Mouse (Mus musculus): ENCODE data around the gene Uqcc3. TPM values are rescaled to one million over a fixed set of nuclear protein-coding genes. Genes with fewer than 3 reads are reported as not detected.

The Uqcc3 gene
- polyA plus RNA-seq, 1 experiment from 2014 or later = 94.5 TPM

DNA sequence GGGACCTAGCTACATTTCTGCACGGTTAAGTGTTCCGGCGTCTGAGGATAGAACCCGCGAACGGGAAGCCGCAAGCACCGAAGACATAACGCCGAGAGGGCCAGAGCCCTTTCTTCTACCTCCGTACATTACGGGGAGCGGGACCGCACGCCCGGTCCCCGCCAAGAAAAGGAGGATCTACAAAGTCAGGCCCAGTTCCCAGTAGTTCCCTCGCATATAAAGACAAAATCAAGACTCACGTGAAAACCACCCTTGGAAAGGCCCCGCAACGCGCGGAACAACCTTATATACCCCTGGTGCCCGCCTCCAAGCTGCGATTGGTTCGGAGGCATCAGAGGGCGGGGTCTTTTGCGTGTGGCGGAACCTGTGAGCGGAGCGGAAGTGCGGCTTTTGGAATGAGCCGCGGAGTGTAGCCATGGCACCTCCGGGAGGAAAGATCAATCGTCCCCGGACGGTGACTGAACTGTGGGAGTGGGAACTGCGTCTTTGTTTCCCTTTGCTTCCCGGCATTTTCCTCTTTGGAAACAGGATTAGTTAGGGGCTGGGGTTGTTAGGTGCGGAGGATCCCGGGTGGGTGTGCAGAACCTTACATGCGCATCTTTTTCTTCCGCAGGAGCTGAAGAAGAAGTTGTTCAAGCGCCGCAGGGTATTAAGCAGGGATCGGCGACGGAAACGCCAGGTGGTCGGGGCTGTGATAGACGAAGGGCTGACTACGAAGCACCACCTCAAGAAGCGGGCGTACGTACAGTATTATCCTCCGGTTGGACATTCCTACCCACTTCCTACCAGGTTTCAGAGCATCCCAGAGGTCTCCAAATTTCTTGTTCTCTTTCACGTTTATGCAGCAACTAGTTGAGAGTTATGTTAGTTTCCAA is 8.0 kb upstream of the Uqcc3 start, which contains the start of the genes 1810009A15Rik and Gm49416:
Gene 1810009A15Rik (plus strand): TSS at position 343 of the 875 bp plus-strand sequence.
Gene Gm49416 (plus strand): TSS at position 416 of the 875 bp plus-strand sequence.
- Histone ChIP-seq H3K9ac (ENCODE audit: low read depth, low read length) (peak within 1 kb of the TSS; percentile 75), H3K4me1 (replicated peaks; ENCODE audit: insufficient read depth, low read length) (0 out of 2 replicates have a peak, but pooled peaks cover 5% of the 10 kb centered on the region), H3K4me3 (replicated peaks; ENCODE audit: low read depth, low read length) (peak within 1 kb of the TSS; percentile 70), H3K27ac (peak within 1 kb of the TSS; percentile 91), H3K9me3 (replicated peaks; ENCODE audit: low read length) (no peaks in the 10 kb centered on the region), H3K4me2 (ENCODE audit: low read length) (peak within 1 kb of the TSS; percentile 72), H3K27me3 (ENCODE audit: insufficient read depth, low read length) (no peaks in the 10 kb centered on the region), H3K36me3 (ENCODE audit: insufficient read depth, low read length) (no peaks in the 10 kb centered on the region)
- DNase-seq (ENCODE audit: low spot score) (peak; percentile 99), ATAC-seq (replicated peaks; ENCODE audit: low FRiP score, low read depth) (peak; percentile 96)
- no peak for TF ChIP-seq CTCF (IDR thresholded peaks at IDR 0.05; ENCODE audit: low read depth)
- under 1% methylated on average over 58 of the region's 58 CpGs for WGBS

DNA sequence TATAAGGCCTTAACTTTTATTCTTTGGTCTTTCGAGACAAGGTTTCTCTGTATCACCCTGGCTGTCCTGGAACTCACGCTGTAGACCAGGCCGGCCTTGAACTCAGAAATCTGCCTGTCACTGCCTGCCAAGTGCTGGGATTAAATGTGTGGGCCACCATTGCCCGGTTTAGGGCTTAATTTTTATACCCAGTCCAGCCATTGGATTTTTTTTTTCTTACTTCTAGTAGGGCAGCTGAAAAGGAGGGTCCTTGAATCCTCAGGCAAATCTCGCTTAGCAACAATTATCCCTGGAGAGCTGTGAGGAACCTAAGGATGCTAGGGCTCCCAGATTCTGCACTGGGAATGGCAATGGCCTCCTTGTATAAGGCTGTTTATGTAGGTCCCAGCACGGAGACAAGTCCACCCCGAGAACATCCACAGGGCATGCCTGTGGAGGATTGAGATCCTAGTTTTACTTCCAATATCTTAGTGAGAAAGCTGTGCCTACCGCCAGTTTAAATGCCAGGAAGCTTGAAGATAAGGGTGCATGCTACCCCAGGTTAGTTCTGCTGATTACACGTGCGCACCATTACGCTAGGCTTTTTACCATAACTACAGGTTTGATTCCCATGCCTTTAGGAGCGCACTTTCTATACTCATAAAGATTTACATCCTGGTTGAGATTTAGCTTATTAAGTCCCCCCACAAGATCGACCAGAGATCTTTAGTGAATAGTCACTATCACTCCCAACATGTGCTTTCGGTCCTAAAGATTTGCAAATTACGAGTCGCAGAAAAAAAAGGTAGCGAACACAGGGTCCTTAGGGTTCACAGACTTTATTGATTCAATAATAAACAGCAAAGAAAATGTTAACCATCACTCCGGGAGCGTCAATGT is 7.1 kb upstream of the Uqcc3 start:
- H3K4me1 ChIP-seq (replicated peaks; ENCODE audit: insufficient read depth, low read length) = 0 out of 2 replicates have a peak, but pooled peaks cover 5% of the 10 kb centered on the region
- H3K9ac ChIP-seq (ENCODE audit: low read depth, low read length) = peak overlapping the region; percentile 75
- DNase-seq (ENCODE audit: low spot score) = peak; percentile 9
- no peaks in the 10 kb centered on the region for H3K9me3 ChIP-seq (replicated peaks; ENCODE audit: low read length)
- H3K4me2 ChIP-seq (ENCODE audit: low read length) = peak overlapping the region; percentile 72
- TF ChIP-seq CTCF (IDR thresholded peaks at IDR 0.05; ENCODE audit: low read depth) = no peak
- no peaks in the 10 kb centered on the region for H3K27me3 ChIP-seq (ENCODE audit: insufficient read depth, low read length)
- ATAC-seq (replicated peaks; ENCODE audit: low FRiP score, low read depth) = no peak
- H3K4me3 ChIP-seq (replicated peaks; ENCODE audit: low read depth, low read length) = peak overlapping the region; percentile 70
- no peaks in the 10 kb centered on the region for H3K36me3 ChIP-seq (ENCODE audit: insufficient read depth, low read length)
- 15% methylated on average over 19 of the region's 19 CpGs for WGBS
- H3K27ac ChIP-seq = peak overlapping the region; percentile 91; the same call in 1 of the 2 replicates

DNA sequence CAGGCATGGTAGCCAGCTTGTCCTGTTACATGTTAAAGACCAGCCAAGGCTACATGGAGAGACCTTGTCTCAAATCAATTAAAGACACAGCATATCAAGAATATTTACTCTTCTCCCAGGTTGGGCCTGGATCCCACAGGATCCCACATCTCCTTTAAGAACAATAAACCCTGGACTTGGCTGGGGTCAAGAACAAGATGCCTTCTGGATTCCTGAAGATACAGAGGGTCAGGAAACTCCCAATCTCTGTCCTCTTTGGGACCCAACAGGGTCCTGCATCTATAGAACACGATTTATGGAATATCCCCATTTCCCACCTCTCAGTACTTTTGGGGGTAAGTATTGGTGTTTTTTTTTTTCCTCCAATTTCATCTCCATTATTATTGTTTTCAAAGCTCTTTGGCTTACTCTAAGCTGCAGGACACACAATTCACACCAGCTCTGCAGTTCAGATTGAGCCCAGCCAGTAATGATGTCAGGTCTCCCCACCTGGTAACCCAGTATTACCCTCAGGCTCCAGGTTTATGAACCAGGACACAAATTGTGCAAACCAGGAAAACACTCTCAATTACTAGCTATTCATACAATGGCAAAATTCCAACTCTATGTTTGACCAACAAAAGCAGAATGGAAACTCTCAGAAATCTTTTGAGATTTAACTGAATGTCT is 6.3 kb upstream of the Uqcc3 start:
- Histone ChIP-seq H3K9ac (ENCODE audit: low read depth, low read length) (no peak overlapping the region), H3K9me3 (replicated peaks; ENCODE audit: low read length) (no peaks in the 10 kb centered on the region), H3K4me2 (ENCODE audit: low read length) (peak overlapping the region; percentile 72; the same call in 1 of the 2 replicates), H3K4me3 (replicated peaks; ENCODE audit: low read depth, low read length) (no peak overlapping the region), H3K27me3 (ENCODE audit: insufficient read depth, low read length) (no peaks in the 10 kb centered on the region), H3K27ac (no peak overlapping the region), H3K36me3 (ENCODE audit: insufficient read depth, low read length) (no peaks in the 10 kb centered on the region), H3K4me1 (replicated peaks; ENCODE audit: insufficient read depth, low read length) (0 out of 2 replicates have a peak, but pooled peaks cover 5% of the 10 kb centered on the region)
- peak; percentile 23 for DNase-seq (ENCODE audit: low spot score)
- TF ChIP-seq CTCF (IDR thresholded peaks at IDR 0.05; ENCODE audit: low read depth) = no peak
- no peak for ATAC-seq (replicated peaks; ENCODE audit: low FRiP score, low read depth)
- 48% methylated on average over 1 of the region's 1 CpGs for whole genome bisulfite sequencing

DNA sequence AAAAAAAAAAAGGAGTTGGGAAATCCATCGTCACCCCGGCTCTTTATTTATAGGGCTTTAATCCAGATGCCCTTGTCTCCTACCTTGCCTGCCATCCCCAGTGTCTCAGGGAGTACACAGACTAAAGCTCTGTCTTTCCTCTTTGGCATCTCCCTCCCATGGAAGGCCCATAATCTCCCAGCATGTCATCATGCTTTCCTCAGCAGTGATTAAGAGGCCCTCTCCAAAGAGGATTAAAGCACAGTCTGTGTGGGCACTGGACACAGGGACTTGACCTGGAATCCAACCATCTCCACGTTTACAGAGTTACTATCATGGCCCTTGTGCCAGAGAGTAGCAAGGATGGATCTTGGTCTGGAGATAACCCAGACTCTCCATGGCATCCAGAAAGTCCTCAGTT is 2.9 kb upstream of the Uqcc3 start, which contains the start of the genes Lbhd1 and Gm49403:
Gene Lbhd1 (plus strand): TSS at position 117 of the 400 bp plus-strand sequence.
Gene Gm49403 (plus strand): TSS at position 315 of the 400 bp plus-strand sequence.
- 0 out of 2 replicates have a peak, but pooled peaks cover 5% of the 10 kb centered on the region for H3K4me1 ChIP-seq (replicated peaks; ENCODE audit: insufficient read depth, low read length)
- TF ChIP-seq CTCF (IDR thresholded peaks at IDR 0.05; ENCODE audit: low read depth) = no peak
- 78% methylated on average over 3 of the region's 3 CpGs for WGBS

GRCm38 (mm10) chr19:8881034-8881392 is 290 bp upstream of the Uqcc3 start:
- Histone ChIP-seq H3K4me3 (replicated peaks; ENCODE audit: low read depth, low read length) (peak overlapping the region; percentile 81), H3K36me3 (ENCODE audit: insufficient read depth, low read length) (peaks cover 10% of the 10 kb centered on the region), H3K4me2 (ENCODE audit: low read length) (peak overlapping the region; percentile 78), H3K4me1 (replicated peaks; ENCODE audit: insufficient read depth, low read length) (no peaks in the 10 kb centered on the region), H3K9me3 (replicated peaks; ENCODE audit: low read length) (no peaks in the 10 kb centered on the region), H3K27ac (no peak overlapping the region; the same call in 1 of the 2 replicates), H3K27me3 (ENCODE audit: insufficient read depth, low read length) (no peaks in the 10 kb centered on the region), H3K9ac (ENCODE audit: low read depth, low read length) (peak overlapping the region; percentile 88; the same call in 1 of the 2 replicates)
- DNase-seq (ENCODE audit: low spot score) = no peak
- WGBS = 12% methylated on average over 3 of the region's 3 CpGs
- ATAC-seq (replicated peaks; ENCODE audit: low FRiP score, low read depth) = peak; percentile 23; the same call in 1 of the 2 replicates
- no peak for TF ChIP-seq CTCF (IDR thresholded peaks at IDR 0.05; ENCODE audit: low read depth)

More for the DNA sequence above, 2.9 kb upstream of the Uqcc3 start, which contains the start of the genes Lbhd1 and Gm49403:
- H3K27ac ChIP-seq = no peak within 1 kb of the TSS
- H3K9me3 ChIP-seq (replicated peaks; ENCODE audit: low read length) = no peaks in the 10 kb centered on the region
- ATAC-seq (replicated peaks; ENCODE audit: low FRiP score, low read depth) (no peak), DNase-seq (ENCODE audit: low spot score) (no peak)
- no peak within 1 kb of the TSS for H3K4me2 ChIP-seq (ENCODE audit: low read length)
- H3K4me3 ChIP-seq (replicated peaks; ENCODE audit: low read depth, low read length) = no peak within 1 kb of the TSS
- H3K9ac ChIP-seq (ENCODE audit: low read depth, low read length) = no peak within 1 kb of the TSS
- no peaks in the 10 kb centered on the region for H3K27me3 ChIP-seq (ENCODE audit: insufficient read depth, low read length)
- H3K36me3 ChIP-seq (ENCODE audit: insufficient read depth, low read length) = no peaks in the 10 kb centered on the region

Measured in kidney, postnatal 0 days (tissue).